Mouse (Mus musculus) embryonic fibroblast, embryonic 13.5 days (primary cell): ENCODE measurements around the gene Pan3. TPM values are rescaled to one million over a fixed set of nuclear protein-coding genes. Genes with fewer than 3 reads are reported as not detected.
"Not testable (repeated sequence)": the region's sequence is repeated elsewhere in the genome, so short reads cannot be mapped to it uniquely, and the experiment has no call there.

Experiments
- H3K27ac ChIP-seq: 2 replicates; pipeline ENCODE4 v1.5.1; 2012; ENCODE audit warnings: low read length, control low read depth, inconsistent platforms; ENCODE audit not compliant: insufficient read depth
- H3K4me1 ChIP-seq: 2 replicates; pipeline ENCODE4 v1.6.1; 2011; ENCODE audit warnings: low read length; ENCODE audit not compliant: control insufficient read depth, insufficient read depth
- H3K4me3 ChIP-seq: 2 replicates; pipeline ENCODE4 v1.5.1; 2011; ENCODE audit warnings: mild to moderate bottlenecking, control low read depth, low read length; ENCODE audit not compliant: insufficient read depth
- CTCF ChIP-seq: IDR thresholded peaks from 2 replicates; pipeline ENCODE4 v1.5.1; 2011; ENCODE audit warnings: mild to moderate bottlenecking, control low read depth, low read length, moderate library complexity, borderline replicate concordance; ENCODE audit not compliant: insufficient read depth
- POLR2A ChIP-seq: IDR thresholded peaks from 2 replicates; pipeline ENCODE4 v1.6.1; 2011; ENCODE audit warnings: low read depth, mild to moderate bottlenecking, control low read depth, low read length, moderate library complexity
- polyA plus RNA-seq: library from polyadenylated mRNA; stranded (reverse); fragments of >200 nt; gene quantifications from 2 replicates; pipeline ENCODE4 v1.2.4, GENCODE M21; 2011; ENCODE audit warnings: low read depth; ENCODE audit not compliant: missing spikeins, insufficient read length

Gene Pan3
- polyA plus RNA-seq, 1 experiment, result 105 TPM

GRCm38 (mm10) chr5:147542291-147542690 lies 112.3 kb downstream of the Pan3 start:
- no peak overlapping the region for H3K4me3 ChIP-seq
- no peaks in the 10 kb centered on the region for H3K4me1 ChIP-seq
- TF ChIP-seq CTCF (no peak), POLR2A (no peak)
- H3K27ac ChIP-seq, result no peak overlapping the region

- H3K4me1 ChIP-seq, result no peaks in the 10 kb centered on the region
- no peak for TF ChIP-seq POLR2A
- peak; percentile 75; the same call in 1 of the 2 replicates for TF ChIP-seq CTCF
- H3K4me3 ChIP-seq, result no peak overlapping the region
- no peak overlapping the region for H3K27ac ChIP-seq
These were observed 115.8 kb downstream of the Pan3 start for GRCm38 (mm10) chr5:147545731-147546241.

- no peak overlapping the region for H3K4me3 ChIP-seq
- no peaks in the 10 kb centered on the region for H3K4me1 ChIP-seq
- TF ChIP-seq CTCF (no peak), POLR2A (no peak)
- no peak overlapping the region for H3K27ac ChIP-seq
These were observed 119.2 kb downstream of the Pan3 start for GRCm38 (mm10) chr5:147549016-147549755.

GRCm38 (mm10) chr5:147551879-147552627 lies 122.1 kb downstream of the Pan3 start:
- Histone ChIP-seq H3K4me3 (no peak overlapping the region), H3K4me1 (no peaks in the 10 kb centered on the region), H3K27ac (no peak overlapping the region)
- TF ChIP-seq POLR2A (no peak), CTCF (no peak)

- not testable (repeated sequence) for H3K4me3 ChIP-seq, H3K4me1 ChIP-seq
These were observed 127.7 kb downstream of the Pan3 start for GRCm38 (mm10) chr5:147557641-147558040.

GRCm38 (mm10) chr5:147563511-147564139 lies 133.7 kb downstream of the Pan3 start:
- Histone ChIP-seq H3K4me3 (no peak overlapping the region), H3K27ac (no peak overlapping the region), H3K4me1 (no peaks in the 10 kb centered on the region)
- TF ChIP-seq POLR2A (no peak), CTCF (no peak)

More at GRCm38 (mm10) chr5:147557641-147558040, 127.7 kb downstream of the Pan3 start:
- not testable (repeated sequence) for H3K27ac ChIP-seq

- TF ChIP-seq POLR2A (no peak), CTCF (no peak)
- no peak overlapping the region for H3K27ac ChIP-seq
- no peak overlapping the region for H3K4me3 ChIP-seq
- no peaks in the 10 kb centered on the region for H3K4me1 ChIP-seq
These were observed 134.2 kb downstream of the Pan3 start for GRCm38 (mm10) chr5:147564140-147564590.

GRCm38 (mm10) chr5:147565444-147565843 lies 135.5 kb downstream of the Pan3 start:
- no peak for TF ChIP-seq POLR2A
- no peak for TF ChIP-seq CTCF
- Histone ChIP-seq H3K4me3 (no peak overlapping the region), H3K27ac (no peak overlapping the region), H3K4me1 (no peaks in the 10 kb centered on the region)

- H3K27ac ChIP-seq, result no peak overlapping the region
- no peak overlapping the region for H3K4me3 ChIP-seq
- H3K4me1 ChIP-seq, result no peaks in the 10 kb centered on the region
- TF ChIP-seq POLR2A (no peak), CTCF (no peak)
These were observed 136.4 kb downstream of the Pan3 start for GRCm38 (mm10) chr5:147566335-147566734.
